Mouse (Mus musculus) hindbrain, embryonic 14.5 days (tissue): Measurements from ENCODE around the gene Olfr1423. TPM values are rescaled to one million over a fixed set of nuclear protein-coding genes. Genes with fewer than 3 reads are reported as not detected.

Source experiments
- polyA plus RNA-seq: library from polyadenylated mRNA; unstranded; fragments of >200 nt; fragmentation: Nextera tagmentation; extraction: Ambion mirVana; gene quantifications from 2 replicates; pipeline ENCODE4 v1.2.1, GENCODE M21; 2014

The Olfr1423 gene
- polyA plus RNA-seq, 1 experiment from 2014 or later: not detected

Other genes starting within 250 kb of the Olfr1423 start
- 20.3 and 20.6 TPM in 2 replicates for gene Stx3, start 221.9 kb downstream of the Olfr1423 start, polyA plus RNA-seq
- gene Olfr1417, start 202.1 kb downstream of the Olfr1423 start, polyA plus RNA-seq: 0.08 TPM in 1 of 2 replicates, not detected in the other
- not detected in 2 replicates for gene Olfr1418, start 180.3 kb downstream of the Olfr1423 start, polyA plus RNA-seq
- not detected in 2 replicates for gene Olfr1419, start 166.2 kb downstream of the Olfr1423 start, polyA plus RNA-seq
- gene Olfr1420, start 154.8 kb downstream of the Olfr1423 start, polyA plus RNA-seq: 0.07 TPM in 1 of 2 replicates, not detected in the other
- 19.3 and 20.0 TPM in 2 replicates for gene Patl1, start 128.9 kb downstream of the Olfr1423 start, polyA plus RNA-seq
- 6.6 and 6.9 TPM in 2 replicates for gene Osbp, start 75.4 kb downstream of the Olfr1423 start, polyA plus RNA-seq
- gene Olfr1424, start 21.4 kb upstream of the Olfr1423 start, polyA plus RNA-seq: not detected in 2 replicates
- not detected in 2 replicates for gene Olfr1425, start 36.4 kb upstream of the Olfr1423 start, polyA plus RNA-seq
- not detected in 2 replicates for gene Olfr1426, start 50.7 kb upstream of the Olfr1423 start, polyA plus RNA-seq
- gene Olfr1427, start 62.0 kb upstream of the Olfr1423 start, polyA plus RNA-seq: not detected in 2 replicates
- not detected in 2 replicates for gene Olfr1428, start 74.6 kb upstream of the Olfr1423 start, polyA plus RNA-seq
- not detected in 2 replicates for gene Olfr76, start 81.9 kb upstream of the Olfr1423 start, polyA plus RNA-seq
- not detected in 2 replicates for gene Olfr1555-ps1, start 128.8 kb upstream of the Olfr1423 start, polyA plus RNA-seq
- not detected in 2 replicates for gene Olfr1431, start 159.3 kb upstream of the Olfr1423 start, polyA plus RNA-seq
- not detected in 2 replicates for gene Olfr1432, start 191.3 kb upstream of the Olfr1423 start, polyA plus RNA-seq
- gene Olfr262, start 200.3 kb upstream of the Olfr1423 start, polyA plus RNA-seq: not detected in 2 replicates
- gene Olfr235, start 219.7 kb upstream of the Olfr1423 start, polyA plus RNA-seq: not detected in 2 replicates
- not detected in 2 replicates for gene Olfr1434, start 238.5 kb upstream of the Olfr1423 start, polyA plus RNA-seq